Mouse (Mus musculus) midbrain, embryonic 11.5 days (tissue): ENCODE data around the gene Exoc1. TPM values are rescaled to one million over a fixed set of nuclear protein-coding genes. Genes with fewer than 3 reads are reported as not detected.

ENCODE experiments used
- ATAC-seq: fragments of 200-750 bp; cut with Nextera tagmentation; 2 replicates; pipeline ENCODE4 v1.8.0; 2017; ENCODE audit warnings: moderate TSS enrichment, moderate library complexity; ENCODE audit not compliant: low FRiP score
- DNase-seq: peaks from one replicate; pipeline ENCODE4 v3.0.0; 2015; ENCODE audit warnings: low spot score; ENCODE audit errors: missing footprints
- H3K27ac ChIP-seq: fragments of 300-500 bp; sonication (generic); 2 replicates; pipeline ENCODE4 v1.5.1; 2014; ENCODE audit warnings: low read depth, low read length
- H3K27me3 ChIP-seq: fragments of 300-500 bp; sonication (generic); 2 replicates; pipeline ENCODE4 v1.6.1; 2014; ENCODE audit warnings: mild to moderate bottlenecking, low read length, moderate library complexity, mixed read lengths; ENCODE audit not compliant: control insufficient read depth, insufficient read depth
- H3K36me3 ChIP-seq: fragments of 300-500 bp; sonication (generic); 2 replicates; pipeline ENCODE4 v1.6.1; 2014; ENCODE audit warnings: mild to moderate bottlenecking, low read length, moderate library complexity, mixed read lengths; ENCODE audit not compliant: control insufficient read depth, insufficient read depth
- H3K4me1 ChIP-seq: fragments of 300-500 bp; sonication (generic); 2 replicates; pipeline ENCODE4 v1.6.1; 2014; ENCODE audit warnings: low read length; ENCODE audit not compliant: control insufficient read depth, insufficient read depth
- H3K4me2 ChIP-seq: fragments of 300-500 bp; sonication (generic); 2 replicates; pipeline ENCODE4 v1.6.1; 2014; ENCODE audit warnings: mild to moderate bottlenecking, moderate library complexity
- H3K4me3 ChIP-seq: fragments of 300-500 bp; sonication (generic); 2 replicates; pipeline ENCODE4 v1.5.1; 2014; ENCODE audit warnings: low read depth, low read length
- H3K9ac ChIP-seq: fragments of 300-500 bp; sonication (generic); 2 replicates; pipeline ENCODE4 v1.6.1; 2014; ENCODE audit warnings: low read length
- H3K9me3 ChIP-seq: fragments of 300-500 bp; sonication (generic); 2 replicates; pipeline ENCODE4 v1.6.1; 2016; ENCODE audit warnings: low read length; ENCODE audit not compliant: control insufficient read depth
- WGBS: fragments of 180-500 bp; shearing (Covaris S2); extraction: QIAGEN DNeasy Blood & Tissue Kit; methylation state at CpG from one replicate; pipeline ENCODE4 v1.1.7; 2014; 5-methylcytosine and 5-hydroxymethylcytosine counted together
- polyA plus RNA-seq: library from polyadenylated mRNA; unstranded; fragments of >200 nt; fragmentation: Nextera tagmentation; extraction: Ambion mirVana; gene quantifications from 2 replicates; pipeline ENCODE4 v1.2.1, GENCODE M21; 2014

The Exoc1 gene
- polyA plus RNA-seq, 1 experiment from 2014 or later = 49.1 TPM

- Histone ChIP-seq H3K27me3 (no peaks in the 10 kb centered on the region), H3K9ac (no peak overlapping the region), H3K36me3 (peaks cover 25% of the 10 kb centered on the region), H3K4me2 (no peak overlapping the region), H3K4me1 (no peaks in the 10 kb centered on the region), H3K27ac (no peak overlapping the region), H3K4me3 (no peak overlapping the region), H3K9me3 (no peaks in the 10 kb centered on the region)
- ATAC-seq (no peak), DNase-seq (no peak)
- 88% methylated on average over 7 of the region's 7 CpGs for WGBS
These were observed 89.6 kb downstream of the Exoc1 start for GRCm38 (mm10) chr5:76618750-76619149.

Other genes starting within 250 kb of the Exoc1 start
- 11.5 and 11.6 TPM in 2 replicates for gene Clock, start 224.5 kb upstream of the Exoc1 start, polyA plus RNA-seq
- not detected in 2 replicates for gene Pdcl2, start 198.2 kb upstream of the Exoc1 start, polyA plus RNA-seq
- gene Nmu, start 165.5 kb upstream of the Exoc1 start, polyA plus RNA-seq = 0.21 and 0.22 TPM in 2 replicates
- gene Gm7271, start 45.3 kb upstream of the Exoc1 start, polyA plus RNA-seq = 0.33 and 0.47 TPM in 2 replicates
- 11.1 TPM in 2 replicates for gene Cep135, start 59.4 kb downstream of the Exoc1 start, polyA plus RNA-seq
- 33.0 TPM in 2 replicates for gene C530008M17Rik, start 127.2 kb downstream of the Exoc1 start, polyA plus RNA-seq